Mouse (Mus musculus) urinary bladder, adult 18-20 months (tissue): ENCODE data around the gene Steap4.
"Not testable (repeated sequence)": the region's sequence is repeated elsewhere in the genome, so short reads cannot be mapped to it uniquely, and the experiment has no call there.

Experiments
- DNase-seq, 2 experiments: peaks; one replicate each; pipeline ENCODE4 v3.0.0; 2022; ENCODE audit warnings: low spot score in 2 of 2, mixed read lengths in 2 of 2

Gene Steap4

DNA sequence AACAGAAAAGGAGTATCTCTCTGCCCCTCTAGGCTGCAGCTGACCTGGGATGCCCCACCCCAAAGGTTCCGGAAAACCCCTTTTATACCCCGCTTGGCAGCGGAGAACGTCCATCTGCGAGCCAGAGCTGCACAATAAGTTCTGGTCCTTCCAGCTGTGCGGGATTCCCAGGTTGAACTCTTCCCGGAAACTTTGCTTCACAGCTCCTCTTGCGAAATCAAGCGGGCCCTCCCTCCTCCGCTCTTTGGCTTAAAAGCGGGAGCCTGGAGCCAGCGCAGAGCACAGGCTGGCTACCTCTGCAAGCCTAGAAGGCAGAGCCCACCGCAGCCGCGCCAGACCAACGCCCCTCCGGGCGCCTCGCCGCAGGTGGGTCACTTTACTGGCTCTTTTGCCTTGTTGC lies at the start of gene Steap4:
Gene Steap4 (plus strand): TSS at position 282 of the 400 bp plus-strand sequence.
- DNase-seq = peak; percentile 49 to 68

DNA sequence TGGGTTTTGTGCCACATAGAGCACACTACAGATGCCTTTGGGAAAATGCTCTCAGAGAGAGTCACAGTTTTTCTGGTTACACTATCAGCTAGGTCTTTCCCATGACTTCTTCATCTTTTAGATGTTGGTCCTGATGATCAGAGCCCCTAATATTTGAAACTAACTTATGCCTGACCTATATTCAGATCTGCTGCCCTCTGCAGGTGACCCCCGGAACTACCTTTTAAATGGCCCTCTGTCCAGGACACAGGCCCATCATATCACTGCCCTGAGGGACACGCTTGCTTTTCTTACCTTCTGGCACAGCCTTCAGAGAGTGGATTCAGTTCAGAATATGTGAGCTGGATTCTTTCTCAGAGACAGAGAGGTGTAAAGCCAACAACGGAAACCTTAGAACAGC lies 48.3 kb upstream of the Steap4 start:
- no peak for DNase-seq

- DNase-seq = no peak
Measured at GRCm38 (mm10) chr5:7917501-7918295, 42.6 kb upstream of the Steap4 start.

- DNase-seq = no peak
Measured at GRCm38 (mm10) chr5:7918296-7918579, 42.0 kb upstream of the Steap4 start.

DNA sequence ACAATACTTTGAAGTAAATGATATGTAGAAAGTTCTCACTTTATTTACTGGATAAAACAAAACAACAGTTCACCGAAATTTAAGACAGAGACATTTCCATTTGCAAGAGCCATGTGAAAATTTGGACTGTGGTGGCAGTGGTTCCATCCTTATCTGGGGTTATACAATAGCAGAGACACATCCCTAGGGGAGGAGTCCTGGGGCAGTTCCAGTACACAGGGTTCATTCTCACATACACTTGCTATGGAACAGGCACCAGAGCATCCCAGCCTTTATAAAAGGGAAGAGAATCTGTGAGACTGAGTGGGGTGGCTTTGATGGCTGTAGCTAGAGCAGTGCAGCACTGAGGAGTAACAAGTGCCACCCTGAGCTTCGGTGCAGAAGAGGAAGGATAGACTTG lies 40.6 kb upstream of the Steap4 start:
- no peak for DNase-seq

DNA sequence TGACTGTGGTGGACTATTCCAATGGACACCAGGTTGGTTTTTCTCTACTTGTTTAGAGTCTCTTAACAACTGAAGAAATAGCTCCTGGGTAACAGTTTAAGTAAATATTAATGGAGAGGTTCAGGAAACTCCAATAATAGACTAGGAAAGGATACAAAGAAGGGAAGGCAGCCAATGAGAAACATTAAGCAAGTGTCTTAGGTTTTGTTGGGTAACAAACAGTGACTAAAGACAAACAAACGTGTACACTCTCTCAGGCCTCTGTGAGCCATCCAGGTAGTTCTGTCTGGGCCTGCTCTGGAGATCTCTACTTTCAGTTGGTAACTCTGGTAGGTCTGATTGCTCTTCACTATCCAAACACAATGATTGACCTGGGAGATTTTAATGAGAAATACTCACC lies 37.5 kb upstream of the Steap4 start:
- no peak for DNase-seq

GRCm38 (mm10) chr5:7923666-7924065 lies 36.6 kb upstream of the Steap4 start:
- DNase-seq = no peak

- no peak for DNase-seq
Measured at GRCm38 (mm10) chr5:7932234-7933221, 27.7 kb upstream of the Steap4 start.

DNA sequence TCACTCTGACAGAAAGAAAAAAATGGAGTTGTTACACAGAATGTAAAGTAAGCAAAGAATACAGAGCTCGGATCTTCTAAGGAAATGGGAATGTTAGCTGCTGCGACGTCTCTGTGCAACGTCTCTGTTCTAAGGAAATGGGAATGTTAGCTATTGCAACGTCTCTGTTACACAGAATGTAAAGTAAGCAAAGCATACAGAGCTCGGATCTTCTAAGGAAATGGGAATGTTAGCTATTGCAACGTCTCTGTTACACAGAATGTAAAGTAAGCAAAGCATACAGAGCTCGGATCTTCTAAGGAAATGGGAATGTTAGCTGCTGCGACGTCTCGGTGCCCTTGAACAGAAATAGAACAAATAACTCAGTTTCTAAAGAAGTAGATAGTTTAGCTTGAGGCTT lies 26.8 kb upstream of the Steap4 start:
- not testable (repeated sequence) for DNase-seq

- no peak for DNase-seq
Measured at GRCm38 (mm10) chr5:7933933-7934675, 26.2 kb upstream of the Steap4 start.

GRCm38 (mm10) chr5:7954838-7955237 lies 5.4 kb upstream of the Steap4 start:
- no peak for DNase-seq

GRCm38 (mm10) chr5:7955371-7955966 lies 4.8 kb upstream of the Steap4 start:
- DNase-seq = no peak

- no peak for DNase-seq
Measured at GRCm38 (mm10) chr5:7958061-7958460, 2.2 kb upstream of the Steap4 start.

DNA sequence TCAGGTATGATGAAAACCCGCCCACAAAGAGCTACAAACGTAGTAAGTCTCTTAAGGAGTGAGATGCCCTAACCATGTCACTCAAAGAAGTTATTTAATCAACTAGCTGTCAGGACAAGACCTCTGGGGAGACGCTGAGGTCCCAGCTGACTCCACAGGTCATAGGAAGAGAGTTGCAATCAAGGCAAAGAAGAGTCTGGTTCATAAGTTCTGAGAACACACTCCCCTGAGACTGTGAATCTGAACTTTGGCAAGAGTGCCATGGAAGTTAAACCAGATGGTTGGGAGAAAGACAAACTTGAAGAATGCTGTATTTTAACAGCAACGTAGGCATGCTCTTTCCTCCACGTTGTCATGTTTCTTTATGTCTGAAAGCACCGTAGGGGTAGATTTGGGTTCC lies 971 bp upstream of the Steap4 start:
- DNase-seq = no peak

- DNase-seq = no peak
Measured at GRCm38 (mm10) chr5:7961113-7961512, 856 bp downstream of the Steap4 start.

DNA sequence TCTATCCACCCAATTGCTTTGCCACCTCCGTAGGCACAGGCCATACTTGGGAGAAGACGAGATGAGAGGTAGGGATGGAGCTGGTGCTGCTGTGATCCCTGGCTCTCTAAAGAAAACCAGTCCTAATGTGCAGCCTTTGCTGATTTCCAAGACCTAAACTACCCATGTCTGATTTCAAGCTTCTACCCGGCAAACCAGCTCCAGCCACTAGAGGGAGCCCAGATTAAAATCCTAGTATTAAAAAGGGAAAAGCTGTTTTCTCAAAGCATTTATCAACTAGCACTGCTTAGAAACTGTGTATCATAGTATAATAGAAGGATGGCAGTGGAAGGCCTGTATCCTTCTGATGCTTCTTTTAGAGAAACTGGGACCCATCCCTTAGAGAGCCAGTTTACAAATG lies 5.0 kb downstream of the Steap4 start:
- peak in 1 of 2 experiments; percentile 38 for DNase-seq

DNA sequence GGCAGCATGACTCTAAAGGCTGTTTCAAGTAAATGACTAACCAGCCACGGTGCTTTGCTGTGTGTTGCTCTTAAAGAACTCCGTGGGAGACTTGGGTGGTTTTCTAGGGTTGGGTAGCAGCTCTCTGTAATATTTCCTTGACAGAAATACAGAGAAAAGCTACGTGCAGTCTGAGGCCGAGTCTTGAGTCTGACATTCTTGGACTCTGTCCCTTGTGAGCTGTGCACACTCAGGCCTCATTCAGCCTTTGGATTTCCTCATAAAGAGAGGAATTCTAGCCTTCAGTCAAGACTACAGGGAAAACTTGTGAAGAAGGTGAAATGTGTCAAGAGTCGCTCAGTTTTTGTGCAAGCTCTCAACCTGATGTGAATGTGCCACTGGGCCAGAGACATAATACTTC lies 7.9 kb downstream of the Steap4 start:
- DNase-seq = no peak

DNA sequence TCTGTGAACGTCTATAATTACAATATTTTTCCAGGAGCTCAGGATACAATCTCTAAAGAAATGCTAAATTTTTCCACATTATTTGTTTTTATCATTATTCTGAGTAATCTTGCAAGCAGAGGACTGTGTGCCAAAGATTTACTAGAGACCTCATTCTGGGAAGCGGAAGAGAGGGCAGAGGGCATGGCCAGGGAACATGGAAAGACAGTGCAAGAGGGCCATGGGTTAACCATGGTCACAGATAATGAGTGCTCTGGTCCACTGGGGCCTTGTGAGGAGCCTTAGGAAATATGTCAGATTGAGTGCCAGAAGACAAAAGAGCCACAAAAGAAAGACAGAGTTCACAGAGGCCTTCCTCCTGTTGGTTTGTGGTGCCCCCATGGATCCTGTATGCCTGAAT lies 12.0 kb downstream of the Steap4 start:
- DNase-seq = no peak

DNA sequence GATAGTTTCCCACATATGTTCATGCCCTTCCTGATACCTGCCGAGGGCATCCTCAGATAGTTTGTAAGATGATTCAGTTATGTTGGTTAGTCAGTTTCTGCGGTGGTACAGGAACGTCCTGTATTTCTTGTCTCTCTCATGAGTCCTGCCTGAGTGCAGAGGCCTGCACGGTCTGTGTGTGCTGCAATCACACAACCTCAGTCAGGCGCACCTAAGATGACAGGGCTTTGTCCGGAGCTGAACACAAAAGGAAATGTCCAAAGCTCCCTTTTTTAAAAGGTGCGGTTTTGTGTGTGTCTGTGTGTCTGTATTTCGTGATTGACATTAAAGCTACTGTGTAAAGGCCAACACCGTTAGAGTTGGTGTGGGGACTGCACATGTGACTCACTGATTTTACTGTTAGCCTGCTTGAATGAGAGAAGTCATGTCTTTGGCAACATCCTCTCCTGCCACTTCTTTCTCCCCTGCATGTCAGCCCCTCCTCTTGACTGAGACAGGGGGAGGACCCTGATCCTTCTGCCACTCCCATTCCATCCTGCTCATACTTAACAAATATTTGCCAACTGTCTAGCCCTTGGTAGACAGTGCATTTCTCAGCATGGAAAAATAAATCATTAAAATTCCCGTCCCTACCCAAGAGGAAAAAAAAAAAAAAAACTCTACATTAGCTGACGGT lies 14.4 kb downstream of the Steap4 start:
- DNase-seq = no peak

- no peak for DNase-seq
Measured at GRCm38 (mm10) chr5:7980586-7980985, 20.3 kb downstream of the Steap4 start.

- DNase-seq = no peak
Measured at GRCm38 (mm10) chr5:7987962-7988361, 27.7 kb downstream of the Steap4 start.
